Mouse (Mus musculus) frontal cortex, adult (tissue): ENCODE measurements around the gene Cbl.

Experiments used
- ATAC-seq: cut with Nextera tagmentation; 2 replicates; pipeline ENCODE4 v1.9.2; 2017; ENCODE audit warnings: mild to moderate bottlenecking, moderate library complexity, mixed read lengths; ENCODE audit not compliant: low TSS enrichment

The Cbl gene

GRCm38 (mm10) chr9:44181537-44181936 is 52.3 kb downstream of the Cbl start:
- ATAC-seq, result no peak

GRCm38 (mm10) chr9:44178811-44179210 is 55.0 kb downstream of the Cbl start:
- ATAC-seq, result no peak

- ATAC-seq, result no peak
These were observed 55.5 kb downstream of the Cbl start for GRCm38 (mm10) chr9:44178389-44178788.

- ATAC-seq, result no peak
These were observed 56.4 kb downstream of the Cbl start for GRCm38 (mm10) chr9:44177405-44177804.

- ATAC-seq, result no peak
These were observed 57.9 kb downstream of the Cbl start for GRCm38 (mm10) chr9:44175957-44176356.

- ATAC-seq, result no peak; the same call in 1 of the 2 replicates
These were observed 58.3 kb downstream of the Cbl start for GRCm38 (mm10) chr9:44175556-44175955.

- no peak for ATAC-seq
These were observed 63.1 kb downstream of the Cbl start for GRCm38 (mm10) chr9:44170691-44171151.

- ATAC-seq, result no peak
These were observed 64.9 kb downstream of the Cbl start for GRCm38 (mm10) chr9:44168931-44169330.

GRCm38 (mm10) chr9:44159886-44160285 is 74.0 kb downstream of the Cbl start:
- ATAC-seq, result no peak

- no peak for ATAC-seq
These were observed 86.6 kb downstream of the Cbl start for GRCm38 (mm10) chr9:44147290-44147689.

- ATAC-seq, result no peak
These were observed 89.2 kb downstream of the Cbl start for GRCm38 (mm10) chr9:44144718-44145060.

- peak; percentile 68; the same call in 1 of the 2 replicates for ATAC-seq
These were observed 89.7 kb downstream of the Cbl start for GRCm38 (mm10) chr9:44144023-44144717.

GRCm38 (mm10) chr9:44143421-44143820 is 90.4 kb downstream of the Cbl start:
- no peak for ATAC-seq

GRCm38 (mm10) chr9:44141951-44142350 is 91.9 kb downstream of the Cbl start:
- ATAC-seq, result no peak

- ATAC-seq, result no peak
These were observed 96.0 kb downstream of the Cbl start for GRCm38 (mm10) chr9:44137846-44138245.

- no peak for ATAC-seq
These were observed 98.0 kb downstream of the Cbl start for GRCm38 (mm10) chr9:44135731-44136411.

GRCm38 (mm10) chr9:44134851-44135730 is 98.8 kb downstream of the Cbl start:
- ATAC-seq, result no peak

GRCm38 (mm10) chr9:44134101-44134850 is 99.6 kb downstream of the Cbl start, which contains the start of gene Mcam:
Gene Mcam, plus strand, starts transcription at chr9:44134469.
- ATAC-seq, result no peak

GRCm38 (mm10) chr9:44133287-44133686 is 100.6 kb downstream of the Cbl start:
- no peak for ATAC-seq

GRCm38 (mm10) chr9:44132200-44132599 is 101.6 kb downstream of the Cbl start:
- ATAC-seq, result no peak

GRCm38 (mm10) chr9:44131276-44131590 is 102.6 kb downstream of the Cbl start:
- no peak for ATAC-seq
